Mouse (Mus musculus): Measurements from ENCODE around the gene Mef2c.

GRCm38 (mm10) chr13:83662089-83662551 is 158.3 kb downstream of the Mef2c start:
- TF ChIP-seq POLR2A (IDR thresholded peaks at IDR 0.05; ENCODE audit: borderline replicate concordance, extremely low read depth, insufficient read depth, insufficient read length, poor library complexity, severe bottlenecking) = no peak
- TF ChIP-seq CTCF (IDR thresholded peaks at IDR 0.05; ENCODE audit: borderline replicate concordance, extremely low read depth, insufficient read depth, insufficient read length) = peak; percentile 39; the same call in 1 of the 2 replicates
